Comparison of ENCODE assay signal across 14 mouse cellular contexts in genomic region chr17:84844950-84845349, GRCm38 (mm10). TPM values are rescaled to one million over a fixed set of nuclear protein-coding genes. Genes with fewer than 3 reads are reported as not detected.
DNase-seq lines count a peak whose midpoint lies in the region; ATAC-seq lines count a peak whose summit lies in the region.
"Had no signal": no experiment of that assay in that cellular context is flagged by ENCODE, and none has a peak within 500 bp of the region (broad histone marks: within the 10 kb centered on the region; RNA-seq: fewer than 3 reads in every experiment).

No protein-coding gene starts in this region.

- H3K4me2 ChIP-seq in heart, embryonic 16.5 days (ENCODE audit: low read depth, low read length): no peak overlapping the region
- H3K4me2 ChIP-seq: embryonic facial prominence, embryonic 15.5 days; lung, embryonic 15.5 days had no signal

- no peaks in the 10 kb centered on the region for H3K36me3 ChIP-seq in heart, embryonic 16.5 days (ENCODE audit: control insufficient read depth, insufficient read depth)
- H3K36me3 ChIP-seq: embryonic facial prominence, embryonic 15.5 days; lung, embryonic 15.5 days had no signal

- H3K4me1 ChIP-seq in heart, embryonic 16.5 days (ENCODE audit: control insufficient read depth, insufficient read depth, low read length): no peaks in the 10 kb centered on the region
- H3K4me1 ChIP-seq: embryonic facial prominence, embryonic 15.5 days; lung, embryonic 15.5 days had no signal

- no peak overlapping the region for H3K27ac ChIP-seq in heart, embryonic 16.5 days (ENCODE audit: low read length)
- H3K27ac ChIP-seq: embryonic facial prominence, embryonic 15.5 days; lung, embryonic 15.5 days had no signal

- no peaks in the 10 kb centered on the region for H3K9me3 ChIP-seq in heart, embryonic 16.5 days (replicated peaks; ENCODE audit: control insufficient read depth, low read length)
- H3K9me3 ChIP-seq: embryonic facial prominence, embryonic 15.5 days; lung, embryonic 15.5 days had no signal

- peak; percentile 69 for ATAC-seq in heart, embryonic 16.5 days (replicated peaks; ENCODE audit: extremely low read depth, insufficient read depth, low FRiP score)
- ATAC-seq in hematopoietic stem cell, adult 5-6 weeks (replicated peaks in 1 of 2; ENCODE audit: insufficient read depth in 1 of 2, low FRiP score in 2 of 2, low TSS enrichment in 1 of 2, low read depth in 1 of 2, poor library complexity in 2 of 2, severe bottlenecking in 2 of 2): peak; percentile 100

- WGBS in heart, embryonic 16.5 days: 70% methylated on average over 13 of the region's 13 CpGs

- no peak overlapping the region for H3K9ac ChIP-seq in heart, embryonic 16.5 days (ENCODE audit: low read length)
- H3K9ac ChIP-seq: embryonic facial prominence, embryonic 15.5 days; lung, embryonic 15.5 days had no signal

- no peak overlapping the region for H3K4me3 ChIP-seq in heart, embryonic 16.5 days (ENCODE audit: low read length)
- H3K4me3 ChIP-seq: embryonic facial prominence, embryonic 15.5 days; layer of hippocampus, adult 2 months; lung, embryonic 15.5 days had no signal

- no peak for DNase-seq in heart, adult 9 months (ENCODE audit: low spot score in 2 of 2)
- DNase-seq in naive thymus-derived CD4-positive, alpha-beta T cell, adult 2 months (ENCODE audit: low read depth): peak; percentile 94
- peak; percentile 88 for DNase-seq in thymus, postnatal 14 days
- DNase-seq in gastrocnemius, adult 8-10 months (ENCODE audit: low spot score in 2 of 2): no peak
- no peak for DNase-seq in frontal cortex, postnatal 10 days (ENCODE audit: low spot score in 2 of 2)
- no peak for DNase-seq in gastrocnemius, adult 18-20 months (ENCODE audit: low spot score)
- DNase-seq: adrenal gland, postnatal 25 days; cerebellum, adult 9-10 months; kidney, adult 11 months had no signal

- no peaks in the 10 kb centered on the region for H3K27me3 ChIP-seq in heart, embryonic 16.5 days (ENCODE audit: control insufficient read depth, insufficient read depth, low read length)
- H3K27me3 ChIP-seq: embryonic facial prominence, embryonic 15.5 days; lung, embryonic 15.5 days had no signal

RNA-seq across cellular contexts. Expression of gene Lrpprc, which starts 54.4 kb away (rescaled TPM):
- polyA plus RNA-seq in heart, embryonic 16.5 days (2015; fragmentation: Nextera tagmentation; extraction: Ambion mirVana): 68.9 and 77.2 TPM in 2 replicates
- total RNA-seq in hematopoietic stem cell, adult 5-6 weeks (2017): 57.8 and 68.4 TPM in 2 replicates
- 10 to 100 TPM; 60.0 to 70.5 (median 65.7) TPM for total RNA-seq in gastrocnemius, adult 8-10 months (2022)
- 10 to 100 TPM; 62.4 to 69.9 TPM for total RNA-seq in gastrocnemius, adult 18-20 months (2021)

Comparison
In these comparisons a context has a peak if more than half of its experiments do, and no peak if none do; other contexts are left out.
1. DNase-seq: peak in naive thymus-derived CD4-positive, alpha-beta T cell, adult 2 months (single experiment) and thymus, postnatal 14 days (single experiment); none in heart, adult 9 months (0 of 2), gastrocnemius, adult 8-10 months (0 of 2), frontal cortex, postnatal 10 days (0 of 2) and gastrocnemius, adult 18-20 months (single experiment).